Mouse (Mus musculus) Patski (cell line): ENCODE data around the gene Cog2. TPM values are rescaled to one million over a fixed set of nuclear protein-coding genes. Genes with fewer than 3 reads are reported as not detected.

ENCODE experiments used
- ATAC-seq: fragments of 100-300 bp; one replicate; pipeline ENCODE4 v1.8.0; 2021
- CTCF ChIA-PET: fragments of 350-600 bp; sonication (Branson Sonifier 250); formaldehyde crosslinking; loops from one replicate; lab custom pipeline; 2022; ENCODE audit warnings: inconsistent platforms; lab: Charles Lee
- POLR2A ChIA-PET: fragments of 350-600 bp; sonication (Branson Sonifier 250); formaldehyde crosslinking; loops from one replicate; lab custom pipeline; 2022; ENCODE audit warnings: antibody characterized with exemption, inconsistent platforms; lab: Charles Lee
- DNase-seq: peaks from one replicate; pipeline ENCODE4 v3.0.0-alpha.2; 2011; ENCODE audit warnings: low read depth, low spot score
- H3K27me3 ChIP-seq: fragments of 371-371 bp; one replicate; pipeline ENCODE4 v1.5.1; 2021
- CTCF ChIP-seq: fragments of 100-300 bp; IDR thresholded peaks from one replicate; pipeline ENCODE4 v1.5.1; 2021
- in situ Hi-C: fragments of 300-500 bp; cut with MboI; formaldehyde crosslinking; loops from 3 replicates; pipeline ENCODE4 v1.11.1; 2018; ENCODE audit warnings: low pct_unique_long_range_greater_than_20kb, mixed read lengths
- polyA plus RNA-seq: library from polyadenylated mRNA; unstranded; gene quantifications from one replicate; pipeline ENCODE4 v1.2.3, GENCODE M21; 2021

Gene Cog2
- polyA plus RNA-seq, 1 experiment from 2014 or later: 41.6 TPM

- no peak for TF ChIP-seq CTCF
- DNase-seq (no peak), ATAC-seq (no peak)
- ChIA-PET POLR2A (no interaction called here), CTCF (interaction anchor here (1.6 kb wide), 1 partner anchor 66 kb away, joined by 3 read pairs; no protein-coding TSS in a partner anchor)
- in situ Hi-C loops: no loop called here
- H3K27me3 ChIP-seq: no peaks in the 10 kb centered on the region
Observed at GRCm38 (mm10) chr8:124542001-124542400, 21.4 kb downstream of the Cog2 start.

- CTCF ChIA-PET: interaction anchor here (1.6 kb wide), 1 partner anchor 65 kb away, joined by 3 read pairs; no protein-coding TSS in a partner anchor
- DNase-seq (no peak), ATAC-seq (no peak)
- POLR2A ChIA-PET: no interaction called here
- in situ Hi-C loops: no loop called here
- no peaks in the 10 kb centered on the region for H3K27me3 ChIP-seq
- TF ChIP-seq CTCF: no peak
Observed at GRCm38 (mm10) chr8:124543272-124543671, 22.7 kb downstream of the Cog2 start.

- DNase-seq (no peak), ATAC-seq (no peak)
- H3K27me3 ChIP-seq: no peaks in the 10 kb centered on the region
- ChIA-PET CTCF (interaction anchor here (1.0 to 1.4 kb wide), 2 partner anchors 51 to 63 kb away, joined by 3 to 6 read pairs; no protein-coding TSS in a partner anchor), POLR2A (interaction anchor here (0.6 to 1.2 kb wide), 2 partner anchors 10 to 25 kb away, joined by 3 to 4 read pairs; no protein-coding TSS in a partner anchor)
- no peak for TF ChIP-seq CTCF
- in situ Hi-C loops: no loop called here
Observed at GRCm38 (mm10) chr8:124546371-124546770, 25.8 kb downstream of the Cog2 start.

GRCm38 (mm10) chr8:124546815-124547214 is 26.2 kb downstream of the Cog2 start:
- no peaks in the 10 kb centered on the region for H3K27me3 ChIP-seq
- no peak for ATAC-seq
- ChIA-PET CTCF (interaction anchor here (1.0 to 1.4 kb wide), 2 partner anchors 52 to 62 kb away, joined by 3 to 6 read pairs; no protein-coding TSS in a partner anchor), POLR2A (interaction anchor here (0.6 to 1.2 kb wide), 2 partner anchors 9 to 25 kb away, joined by 3 to 4 read pairs; no protein-coding TSS in a partner anchor)
- no peak for DNase-seq
- in situ Hi-C loops: no loop called here
- TF ChIP-seq CTCF: no peak

- TF ChIP-seq CTCF: no peak
- CTCF ChIA-PET: interaction anchor here (1.0 to 1.4 kb wide), 2 partner anchors 52 to 62 kb away, joined by 3 to 6 read pairs; no protein-coding TSS in a partner anchor
- in situ Hi-C loops: no loop called here
Observed at GRCm38 (mm10) chr8:124547269-124547668, 26.7 kb downstream of the Cog2 start.

GRCm38 (mm10) chr8:124548187-124548586 is 27.6 kb downstream of the Cog2 start:
- in situ Hi-C loops: no loop called here
- H3K27me3 ChIP-seq: no peaks in the 10 kb centered on the region
- CTCF ChIA-PET: interaction anchor here (0.9 to 1.3 kb wide), 2 partner anchors 25 to 144 kb away, joined by 3 read pairs; no protein-coding TSS in a partner anchor
- ATAC-seq (no peak), DNase-seq (no peak)
- TF ChIP-seq CTCF: no peak
- POLR2A ChIA-PET: interaction anchor here (0.9 kb wide), 1 partner anchor 21 kb away, joined by 3 read pairs; no protein-coding TSS in a partner anchor

More at GRCm38 (mm10) chr8:124547269-124547668, 26.7 kb downstream of the Cog2 start:
- ATAC-seq (no peak), DNase-seq (no peak)
- no peaks in the 10 kb centered on the region for H3K27me3 ChIP-seq
- POLR2A ChIA-PET: interaction anchor here (0.9 kb wide), 1 partner anchor 22 kb away, joined by 3 read pairs; no protein-coding TSS in a partner anchor

GRCm38 (mm10) chr8:124551011-124551661 is 30.6 kb downstream of the Cog2 start:
- ATAC-seq (no peak), DNase-seq (no peak)
- ChIA-PET CTCF (interaction anchor here (0.7 kb wide), 1 partner anchor 9 kb away, joined by 3 read pairs; no protein-coding TSS in a partner anchor), POLR2A (no interaction called here)
- H3K27me3 ChIP-seq: no peaks in the 10 kb centered on the region
- TF ChIP-seq CTCF: no peak
- in situ Hi-C loops: no loop called here

- ChIA-PET CTCF (no interaction called here), POLR2A (interaction anchor here (1.0 to 1.1 kb wide), 2 partner anchors 9 to 14 kb away, joined by 3 read pairs; partner anchors contain the start of gene Agt)
- DNase-seq (no peak), ATAC-seq (no peak)
- no peak for TF ChIP-seq CTCF
- H3K27me3 ChIP-seq: no peaks in the 10 kb centered on the region
- in situ Hi-C loops: no loop called here
Observed at GRCm38 (mm10) chr8:124555113-124555750, 34.7 kb downstream of the Cog2 start.

GRCm38 (mm10) chr8:124556164-124556563 is 35.6 kb downstream of the Cog2 start:
- no peak for TF ChIP-seq CTCF
- ATAC-seq (no peak), DNase-seq (no peak)
- H3K27me3 ChIP-seq: no peaks in the 10 kb centered on the region
- in situ Hi-C loops: no loop called here
- ChIA-PET CTCF (no interaction called here), POLR2A (interaction anchor here (1.0 to 1.1 kb wide), 2 partner anchors 10 to 13 kb away, joined by 3 read pairs; partner anchors contain the start of gene Agt)

GRCm38 (mm10) chr8:124556658-124557057 is 36.1 kb downstream of the Cog2 start:
- ATAC-seq: no peak
- TF ChIP-seq CTCF: no peak
- ChIA-PET POLR2A (interaction anchor here (1.0 to 1.1 kb wide), 2 partner anchors 10 to 13 kb away, joined by 3 read pairs; partner anchors contain the start of gene Agt), CTCF (no interaction called here)
- no peaks in the 10 kb centered on the region for H3K27me3 ChIP-seq
- no peak for DNase-seq
- in situ Hi-C loops: no loop called here
